Mouse (Mus musculus): ENCODE data around the gene Fam47e.

DNA sequence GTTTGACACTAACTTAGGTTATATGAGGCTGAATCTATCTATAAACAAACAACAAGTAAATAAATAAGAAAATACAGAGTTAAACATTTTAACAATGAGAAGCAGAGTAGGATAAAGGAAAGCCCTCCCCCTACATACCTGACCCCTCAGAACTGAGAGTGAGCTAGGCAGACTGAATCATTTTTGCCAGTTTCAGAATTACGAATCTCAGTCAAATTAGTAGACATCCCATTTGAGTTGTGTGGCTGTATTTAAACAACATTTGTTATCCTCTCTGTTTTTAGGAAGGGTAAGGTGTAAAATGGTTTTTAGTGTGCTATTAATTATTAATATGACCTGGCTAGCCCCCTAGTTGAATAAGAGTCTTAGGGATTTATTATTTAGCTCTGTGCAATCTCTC is 2.6 kb downstream of the Fam47e start:
- TF ChIP-seq CTCF (IDR thresholded peaks at IDR 0.05; ENCODE audit: borderline replicate concordance, extremely low read depth, insufficient read depth, insufficient read length) (no peak), POLR2A (IDR thresholded peaks at IDR 0.05; ENCODE audit: borderline replicate concordance, extremely low read depth, insufficient read depth, insufficient read length, poor library complexity, severe bottlenecking) (no peak)
